Mouse (Mus musculus) myocyte (in vitro differentiated cells): ENCODE data around the gene Psrc1.

Source experiments
- E2F4 ChIP-seq: IDR thresholded peaks from one replicate; pipeline ENCODE4 v1.6.1; 2011; ENCODE audit warnings: mild to moderate bottlenecking, control low read depth, moderate library complexity; ENCODE audit not compliant: insufficient read depth
- MAX ChIP-seq: IDR thresholded peaks from one replicate; pipeline ENCODE4 v1.6.1; 2011; ENCODE audit warnings: low read depth, mild to moderate bottlenecking, control low read depth
- MYOG ChIP-seq, 3 experiments: IDR thresholded peaks; one replicate each; pipeline ENCODE4 v1.6.1; 2011; ENCODE audit warnings: control low read depth in 2 of 3, low read depth in 2 of 3, mild to moderate bottlenecking in 2 of 3; ENCODE audit not compliant: insufficient read length in 2 of 3, control insufficient read depth in 1 of 3, insufficient read depth in 1 of 3
- POLR2A ChIP-seq: IDR thresholded peaks from one replicate; pipeline ENCODE4 v1.6.1; 2011; ENCODE audit warnings: low read depth, mild to moderate bottlenecking, control low read depth, moderate library complexity; ENCODE audit not compliant: insufficient read length
- POLR2AphosphoS2 ChIP-seq: IDR thresholded peaks from one replicate; pipeline ENCODE4 v1.6.1; 2011; ENCODE audit warnings: low read depth, control low read depth; ENCODE audit not compliant: insufficient read length
- REST ChIP-seq: IDR thresholded peaks from one replicate; pipeline ENCODE4 v1.6.1; 2011; ENCODE audit warnings: mild to moderate bottlenecking, control low read depth, moderate library complexity; ENCODE audit not compliant: insufficient read depth, insufficient read length
- TCF12 ChIP-seq: IDR thresholded peaks from one replicate; pipeline ENCODE4 v1.6.1; 2011; ENCODE audit warnings: mild to moderate bottlenecking, control low read depth; ENCODE audit not compliant: poor library complexity, insufficient read depth, severe bottlenecking
- USF1 ChIP-seq: IDR thresholded peaks from one replicate; pipeline ENCODE4 v1.6.1; 2011; ENCODE audit warnings: low read depth, mild to moderate bottlenecking, control low read depth, moderate library complexity

DNA sequence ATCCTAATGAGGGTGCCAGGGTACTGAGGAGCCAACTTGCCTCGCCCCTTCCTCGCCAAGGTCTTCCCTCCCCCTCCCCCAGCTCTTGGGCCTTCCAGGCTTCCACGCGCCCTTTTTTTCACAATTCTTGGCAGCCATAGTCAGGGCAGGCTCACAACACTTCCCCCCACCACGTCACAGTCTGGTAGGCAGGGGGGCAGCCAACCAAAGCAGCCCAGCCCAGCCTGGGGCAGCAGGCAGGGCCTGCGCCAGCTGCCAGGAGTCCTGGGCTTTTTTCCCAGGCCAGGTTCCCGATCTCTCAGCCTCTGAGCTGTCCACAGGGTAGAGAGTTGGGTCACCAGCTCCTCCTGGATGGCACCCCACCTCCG is 28.1 kb downstream of the Psrc1 start:
- no peak for TF ChIP-seq POLR2A
- TF ChIP-seq E2F4: no peak
- no peak for TF ChIP-seq MAX
- no peak for TF ChIP-seq REST
- TF ChIP-seq USF1: no peak
- no peak for TF ChIP-seq MYOG (IDR thresholded peaks at IDR 0.05; ENCODE audit: control insufficient read depth in 1 of 3, insufficient read depth in 1 of 3, insufficient read length in 2 of 3, low read depth in 2 of 3)
- no peak for TF ChIP-seq POLR2AphosphoS2
- TF ChIP-seq TCF12: no peak
